Mouse (Mus musculus) limb, embryonic 12.5 days (tissue): Measurements from ENCODE around the gene Ifna11. TPM values are rescaled to one million over a fixed set of nuclear protein-coding genes. Genes with fewer than 3 reads are reported as not detected.
"Not testable (repeated sequence)": the region's sequence is repeated elsewhere in the genome, so short reads cannot be mapped to it uniquely, and the experiment has no call there.

ENCODE experiments used
- ATAC-seq: fragments of 200-750 bp; cut with Nextera tagmentation; 2 replicates; pipeline ENCODE4 v1.8.0; 2017; ENCODE audit warnings: low read depth, moderate TSS enrichment; ENCODE audit not compliant: insufficient number of reproducible peaks, insufficient read depth, low FRiP score, low TSS enrichment
- H3K27ac ChIP-seq: fragments of 300-500 bp; sonication (generic); 2 replicates; pipeline ENCODE4 v1.5.1; 2016; ENCODE audit warnings: mild to moderate bottlenecking, moderate library complexity
- H3K27me3 ChIP-seq: fragments of 300-500 bp; sonication (generic); 2 replicates; pipeline ENCODE4 v1.6.1; 2016; ENCODE audit warnings: mild to moderate bottlenecking, moderate library complexity
- H3K36me3 ChIP-seq: fragments of 300-500 bp; sonication (generic); 2 replicates; pipeline ENCODE4 v1.6.1; 2016; ENCODE audit warnings: mild to moderate bottlenecking, moderate library complexity
- H3K4me1 ChIP-seq: fragments of 300-500 bp; sonication (generic); replicated peaks from 2 replicates; pipeline ENCODE4 v1.6.1; 2016
- H3K4me2 ChIP-seq: fragments of 300-500 bp; sonication (generic); 2 replicates; pipeline ENCODE4 v1.6.1; 2016; ENCODE audit warnings: mild to moderate bottlenecking, moderate library complexity
- H3K4me3 ChIP-seq: fragments of 300-500 bp; sonication (generic); replicated peaks from 2 replicates; pipeline ENCODE4 v1.5.1; 2016; ENCODE audit warnings: mild to moderate bottlenecking
- H3K9ac ChIP-seq: fragments of 300-500 bp; sonication (generic); replicated peaks from 2 replicates; pipeline ENCODE4 v1.6.1; 2016; ENCODE audit warnings: mild to moderate bottlenecking, moderate library complexity
- H3K9me3 ChIP-seq: fragments of 300-500 bp; sonication (generic); 2 replicates; pipeline ENCODE4 v1.6.1; 2016; ENCODE audit warnings: mild to moderate bottlenecking, moderate library complexity
- WGBS: fragments of 180-500 bp; shearing (Covaris S2); methylation state at CpG from one replicate; pipeline ENCODE4 v1.1.7; 2016; 5-methylcytosine and 5-hydroxymethylcytosine counted together
- polyA plus RNA-seq: library from polyadenylated mRNA; unstranded; fragments of >200 nt; fragmentation: Nextera tagmentation; extraction: Ambion mirVana; gene quantifications from 2 replicates; pipeline ENCODE4 v1.2.1, GENCODE M21; 2016

Gene Ifna11
- not detected in 2 replicates for polyA plus RNA-seq

- Histone ChIP-seq H3K27ac (no peak within 1 kb of the TSS), H3K4me2 (no peak within 1 kb of the TSS), H3K36me3 (no peaks in the 10 kb centered on the region), H3K4me1 (no peaks in the 10 kb centered on the region), H3K9ac (no peak within 1 kb of the TSS), H3K27me3 (no peaks in the 10 kb centered on the region; the same call in 1 of the 2 replicates), H3K4me3 (no peak within 1 kb of the TSS), H3K9me3 (no peaks in the 10 kb centered on the region)
- no peak for ATAC-seq
- 83% methylated on average over 1 of the region's 1 CpGs for WGBS
Measured at GRCm38 (mm10) chr4:88819659-88820058, at the start of gene Ifna11. Gene Ifna11 (plus strand): TSS chr4:88819959.

- not testable (repeated sequence) for H3K36me3 ChIP-seq, H3K4me3 ChIP-seq, H3K4me1 ChIP-seq, H3K27ac ChIP-seq, ATAC-seq, H3K4me2 ChIP-seq, H3K9me3 ChIP-seq, H3K27me3 ChIP-seq, H3K9ac ChIP-seq
- no CpG with 5 or more reads among the region's 32 CpGs for WGBS
Measured at GRCm38 (mm10) chr4:88773534-88773933, 46.2 kb upstream of the Ifna11 start, which contains the start of gene Gm13290. Gene Gm13290 (plus strand): TSS chr4:88773834.

- H3K27ac ChIP-seq, H3K4me2 ChIP-seq, ATAC-seq, H3K36me3 ChIP-seq, H3K4me1 ChIP-seq, H3K9me3 ChIP-seq, H3K27me3 ChIP-seq, H3K4me3 ChIP-seq, H3K9ac ChIP-seq: not testable (repeated sequence)
- no CpG with 5 or more reads among the region's 29 CpGs for WGBS
Measured at GRCm38 (mm10) chr4:88776622-88777021, 43.1 kb upstream of the Ifna11 start, which contains the start of gene Gm13289. Gene Gm13289 (plus strand): TSS chr4:88776922.

GRCm38 (mm10) chr4:88779550-88779949 is 40.2 kb upstream of the Ifna11 start, which contains the start of gene Gm13272:
Gene Gm13272 (plus strand): TSS chr4:88779850.
- not testable (repeated sequence) for ATAC-seq

GRCm38 (mm10) chr4:88780320-88780719 is 39.4 kb upstream of the Ifna11 start:
- H3K9ac ChIP-seq, H3K9me3 ChIP-seq, H3K27me3 ChIP-seq, ATAC-seq, H3K4me2 ChIP-seq, H3K4me1 ChIP-seq, H3K27ac ChIP-seq, H3K4me3 ChIP-seq, H3K36me3 ChIP-seq: not testable (repeated sequence)
- 53% methylated on average over 16 of the region's 18 CpGs for WGBS

More at GRCm38 (mm10) chr4:88779550-88779949, 40.2 kb upstream of the Ifna11 start, which contains the start of gene Gm13272:
- not testable (repeated sequence) for H3K4me1 ChIP-seq, H3K4me2 ChIP-seq, H3K9me3 ChIP-seq, H3K27me3 ChIP-seq, H3K36me3 ChIP-seq, H3K9ac ChIP-seq, H3K4me3 ChIP-seq, H3K27ac ChIP-seq
- no CpG with 5 or more reads among the region's 29 CpGs for WGBS

- not testable (repeated sequence) for H3K36me3 ChIP-seq, H3K9ac ChIP-seq, H3K27me3 ChIP-seq, H3K9me3 ChIP-seq, ATAC-seq, H3K27ac ChIP-seq, H3K4me1 ChIP-seq
- Histone ChIP-seq H3K4me3 (peak within 1 kb of the TSS; percentile 25; the same call in 1 of the 2 replicates), H3K4me2 (peak within 1 kb of the TSS; percentile 45)
- WGBS = 12% methylated on average over 5 of the region's 7 CpGs
Measured at GRCm38 (mm10) chr4:88781831-88782230, 37.9 kb upstream of the Ifna11 start, which contains the start of gene Ifnz. Gene Ifnz (plus strand): TSS chr4:88782131.

DNA sequence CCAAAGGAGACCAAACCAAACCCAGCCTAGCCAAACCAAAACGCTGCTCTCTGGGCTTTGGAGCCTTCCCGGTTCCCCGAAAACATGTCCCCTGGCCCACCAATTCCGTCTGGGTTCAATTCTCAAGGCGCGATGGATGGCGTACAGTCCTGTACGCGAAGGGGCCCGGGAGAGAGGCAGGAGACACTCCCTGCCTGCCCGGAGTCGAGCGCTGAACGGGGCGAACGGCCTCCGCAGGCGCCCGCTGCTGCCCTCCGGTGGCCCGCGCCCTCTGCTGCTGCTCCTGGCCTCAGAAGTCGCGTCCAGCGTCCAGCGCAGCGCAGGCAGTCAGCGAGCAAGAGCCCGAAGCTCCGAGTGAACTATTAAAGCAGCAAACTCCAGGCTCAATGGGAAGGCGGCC is 37.4 kb upstream of the Ifna11 start:
- not testable (repeated sequence) for H3K9ac ChIP-seq, H3K27ac ChIP-seq, H3K27me3 ChIP-seq, H3K9me3 ChIP-seq, ATAC-seq, H3K36me3 ChIP-seq, H3K4me1 ChIP-seq
- WGBS = 2% methylated on average over 19 of the region's 31 CpGs
- Histone ChIP-seq H3K4me2 (peak overlapping the region; percentile 45), H3K4me3 (peak overlapping the region; percentile 25; the same call in 1 of the 2 replicates)

DNA sequence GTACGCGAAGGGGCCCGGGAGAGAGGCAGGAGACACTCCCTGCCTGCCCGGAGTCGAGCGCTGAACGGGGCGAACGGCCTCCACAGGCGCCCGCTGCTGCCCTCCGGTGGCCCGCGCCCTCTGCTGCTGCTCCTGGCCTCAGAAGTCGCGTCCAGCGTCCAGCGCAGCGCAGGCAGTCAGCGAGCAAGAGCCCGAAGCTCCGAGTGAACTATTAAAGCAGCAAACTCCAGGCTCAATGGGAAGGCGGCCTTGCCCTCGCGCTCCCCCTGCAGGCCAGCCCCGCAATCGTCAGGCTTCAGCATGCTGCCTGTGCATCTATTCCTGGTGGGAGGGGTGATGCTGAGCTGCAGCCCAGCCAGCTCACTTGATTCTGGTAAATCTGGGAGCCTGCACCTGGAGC is 34.4 kb upstream of the Ifna11 start, which contains the start of gene Gm13276:
TSS of gene Gm13276 (plus strand) at position 301 of the 400 bp plus-strand sequence.
- no CpG with 5 or more reads among the region's 27 CpGs for WGBS
- not testable (repeated sequence) for H3K4me1 ChIP-seq, H3K27me3 ChIP-seq, H3K9me3 ChIP-seq, H3K9ac ChIP-seq, ATAC-seq, H3K4me3 ChIP-seq, H3K36me3 ChIP-seq, H3K27ac ChIP-seq, H3K4me2 ChIP-seq

DNA sequence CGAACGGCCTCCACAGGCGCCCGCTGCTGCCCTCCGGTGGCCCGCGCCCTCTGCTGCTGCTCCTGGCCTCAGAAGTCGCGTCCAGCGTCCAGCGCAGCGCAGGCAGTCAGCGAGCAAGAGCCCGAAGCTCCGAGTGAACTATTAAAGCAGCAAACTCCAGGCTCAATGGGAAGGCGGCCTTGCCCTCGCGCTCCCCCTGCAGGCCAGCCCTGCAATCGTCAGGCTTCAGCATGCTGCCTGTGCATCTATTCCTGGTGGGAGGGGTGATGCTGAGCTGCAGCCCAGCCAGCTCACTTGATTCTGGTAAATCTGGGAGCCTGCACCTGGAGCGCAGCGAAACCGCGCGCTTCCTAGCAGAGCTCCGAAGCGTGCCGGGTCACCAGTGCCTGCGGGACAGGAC is 31.4 kb upstream of the Ifna11 start, which contains the start of gene Gm13277:
TSS of gene Gm13277 (plus strand) at position 231 of the 400 bp plus-strand sequence.
- H3K27me3 ChIP-seq, ATAC-seq, H3K4me3 ChIP-seq, H3K36me3 ChIP-seq, H3K4me2 ChIP-seq, H3K4me1 ChIP-seq, H3K9ac ChIP-seq, H3K27ac ChIP-seq, H3K9me3 ChIP-seq: not testable (repeated sequence)
- WGBS = 0% methylated on average over 4 of the region's 28 CpGs

GRCm38 (mm10) chr4:88791250-88791649 is 28.5 kb upstream of the Ifna11 start, which contains the start of gene Gm13278:
Gene Gm13278 (plus strand): TSS chr4:88791550.
- H3K4me3 ChIP-seq, H3K4me2 ChIP-seq, H3K9me3 ChIP-seq, H3K4me1 ChIP-seq, H3K27ac ChIP-seq, H3K36me3 ChIP-seq, ATAC-seq, H3K9ac ChIP-seq, H3K27me3 ChIP-seq: not testable (repeated sequence)
- no CpG with 5 or more reads among the region's 28 CpGs for WGBS

DNA sequence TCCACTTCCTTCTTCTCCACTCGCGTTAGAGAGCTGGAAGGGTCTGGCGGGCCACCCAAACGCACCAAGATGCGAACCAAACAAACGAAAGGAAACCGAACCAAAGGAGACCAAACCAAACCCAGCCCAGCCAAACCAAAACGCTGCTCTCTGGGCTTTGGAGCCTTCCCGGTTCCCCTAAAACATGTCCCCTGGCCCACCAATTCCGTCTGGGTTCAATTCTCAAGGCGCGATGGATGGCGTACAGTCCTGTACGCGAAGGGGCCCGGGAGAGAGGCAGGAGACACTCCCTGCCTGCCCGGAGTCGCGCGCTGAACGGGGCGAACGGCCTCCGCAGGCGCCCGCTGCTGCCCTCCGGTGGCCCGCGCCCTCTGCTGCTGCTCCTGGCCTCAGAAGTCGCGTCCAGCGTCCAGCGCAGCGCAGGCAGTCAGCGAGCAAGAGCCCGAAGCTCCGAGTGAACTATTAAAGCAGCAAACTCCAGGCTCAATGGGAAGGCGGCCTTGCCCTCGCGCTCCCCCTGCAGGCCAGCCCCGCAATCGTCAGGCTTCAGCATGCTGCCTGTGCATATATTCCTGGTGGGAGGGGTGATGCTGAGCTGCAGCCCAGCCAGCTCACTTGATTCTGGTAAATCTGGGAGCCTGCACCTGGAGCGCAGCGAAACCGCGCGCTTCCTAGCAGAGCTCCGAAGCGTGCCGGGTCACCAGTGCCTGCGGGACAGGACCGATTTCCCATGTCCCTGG is 25.7 kb upstream of the Ifna11 start, which contains the start of gene Gm13275:
TSS of gene Gm13275 (plus strand) at position 552 of the 740 bp plus-strand sequence.
- not testable (repeated sequence) for H3K4me1 ChIP-seq, H3K4me3 ChIP-seq, H3K27me3 ChIP-seq, H3K9ac ChIP-seq, H3K4me2 ChIP-seq, H3K36me3 ChIP-seq, ATAC-seq, H3K27ac ChIP-seq, H3K9me3 ChIP-seq
- 0% methylated on average over 18 of the region's 52 CpGs for WGBS
